Mouse (Mus musculus): ENCODE data around the gene Osbpl11.

GRCm38 (mm10) chr16:33188076-33188475, 3.2 kb downstream of the Osbpl11 start:
- TF ChIP-seq POLR2A (IDR thresholded peaks at IDR 0.05; ENCODE audit: low read depth, low read length) (no peak), CTCF (IDR thresholded peaks at IDR 0.05; ENCODE audit: borderline replicate concordance, insufficient read depth, low read length) (no peak)
